Mouse (Mus musculus): Measurements from ENCODE around the gene Perp. TPM values are rescaled to one million over a fixed set of nuclear protein-coding genes. Genes with fewer than 3 reads are reported as not detected.

The Perp gene
- polyA plus RNA-seq, 1 experiment from 2014 or later, result 6.5 TPM

Other genes starting within 250 kb of the Perp start
- gene Arfgef3, start 101.1 kb upstream of the Perp start, polyA plus RNA-seq (2016; fragmentation: Nextera tagmentation; extraction: Ambion mirVana), result 2.1 and 2.2 TPM in 2 replicates
- 0.17 and 0.22 TPM in 2 replicates for gene Gm4922, start 58.2 kb upstream of the Perp start, polyA plus RNA-seq (2016; fragmentation: Nextera tagmentation; extraction: Ambion mirVana)
- gene Tnfaip3, start 170.6 kb downstream of the Perp start, polyA plus RNA-seq (2016; fragmentation: Nextera tagmentation; extraction: Ambion mirVana), result 0.92 and 1.5 TPM in 2 replicates